Comparison of ENCODE assay signal across 7 mouse cellular contexts in the genomic region with DNA sequence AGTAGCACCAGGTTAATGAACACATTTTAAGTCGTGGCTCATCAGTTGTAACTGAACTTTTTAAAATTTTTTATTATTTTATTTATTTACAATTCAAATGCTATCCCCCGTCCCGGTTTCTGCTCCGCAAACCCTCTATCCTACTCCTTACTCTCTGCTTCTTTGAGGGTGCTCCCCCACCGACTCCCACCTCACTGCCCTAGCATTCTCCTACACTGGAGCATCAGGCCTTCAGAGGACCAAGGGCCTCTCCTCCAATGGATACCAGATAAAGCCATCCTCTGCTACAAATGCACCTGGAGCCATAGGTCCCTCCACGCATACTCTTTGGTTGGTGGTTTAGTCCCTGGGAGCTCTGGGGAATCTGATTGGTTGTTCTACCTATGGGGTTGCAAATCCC. TPM values are rescaled to one million over a fixed set of nuclear protein-coding genes. Genes with fewer than 3 reads are reported as not detected.
A peak's percentile ranks its signal among the peaks of the same experiment; 100 is the strongest.
DNase-seq lines count a peak whose midpoint lies in the region; ATAC-seq and TF ChIP-seq lines count a peak whose summit lies in the region.

No protein-coding gene starts in this region.

- H3K4me1 ChIP-seq in lung, adult 2 months (ENCODE audit: control insufficient read depth, insufficient read depth, low read length), result no peaks in the 10 kb centered on the region
- H3K4me1 ChIP-seq in embryonic facial prominence, embryonic 13.5 days, result no peaks in the 10 kb centered on the region
- H3K4me1 ChIP-seq in hindbrain, embryonic 14.5 days (replicated peaks; ENCODE audit: control insufficient read depth, insufficient read depth, low read length), result peaks cover 8% of the 10 kb centered on the region
- peaks cover 10% of the 10 kb centered on the region; the same call in 1 of the 2 replicates for H3K4me1 ChIP-seq in midbrain, embryonic 16.5 days (ENCODE audit: control insufficient read depth, insufficient read depth, low read length)

- no peaks in the 10 kb centered on the region for H3K27me3 ChIP-seq in embryonic facial prominence, embryonic 13.5 days
- H3K27me3 ChIP-seq in hindbrain, embryonic 14.5 days (ENCODE audit: control insufficient read depth, insufficient read depth, low read length), result no peaks in the 10 kb centered on the region
- H3K27me3 ChIP-seq in midbrain, embryonic 16.5 days (ENCODE audit: control insufficient read depth, insufficient read depth, low read depth, low read length), result no peaks in the 10 kb centered on the region

- peak overlapping the region; percentile 82 for H3K9ac ChIP-seq in embryonic facial prominence, embryonic 13.5 days
- H3K9ac ChIP-seq in hindbrain, embryonic 14.5 days, result peak overlapping the region; percentile 68
- peak overlapping the region; percentile 75; the same call in 1 of the 2 replicates for H3K9ac ChIP-seq in midbrain, embryonic 16.5 days (ENCODE audit: low read depth, low read length)

- H3K27ac ChIP-seq in embryonic facial prominence, embryonic 13.5 days, result 0 out of 2 replicates have a peak overlapping the region, but pooled peaks have one; percentile 96
- peak overlapping the region; percentile 92 for H3K27ac ChIP-seq in hindbrain, embryonic 14.5 days
- peak overlapping the region; percentile 96 for H3K27ac ChIP-seq in midbrain, embryonic 16.5 days (ENCODE audit: low read length)

- H3K4me3 ChIP-seq in lung, adult 2 months (replicated peaks; ENCODE audit: extremely low read depth, low read depth, low read length), result peak overlapping the region; percentile 82
- H3K4me3 ChIP-seq in embryonic facial prominence, embryonic 13.5 days, result peak overlapping the region; percentile 71
- peak overlapping the region; percentile 52 for H3K4me3 ChIP-seq in hindbrain, embryonic 14.5 days (replicated peaks; ENCODE audit: low read length)
- H3K4me3 ChIP-seq in midbrain, embryonic 16.5 days (ENCODE audit: low read depth, low read length), result peak overlapping the region; percentile 78

- DNase-seq in lung, adult 2 months, result peak; percentile 11
- DNase-seq in lung, postnatal 4 days, result no peak
- DNase-seq in hindbrain, embryonic 14.5 days (ENCODE audit: low spot score), result no peak
- DNase-seq in gastrocnemius, postnatal 25 days, result no peak

- 42% methylated on average over 6 of the region's 6 CpGs for WGBS in lung, adult 2 months
- 41% methylated on average over 6 of the region's 6 CpGs for WGBS in embryonic facial prominence, embryonic 13.5 days
- WGBS in hindbrain, embryonic 14.5 days, result 49% methylated on average over 6 of the region's 6 CpGs
- 43% methylated on average over 6 of the region's 6 CpGs for WGBS in midbrain, embryonic 16.5 days

- no peak for TF ChIP-seq POLR2A in lung, adult 2 months (IDR thresholded peaks at IDR 0.05; ENCODE audit: borderline replicate concordance, extremely low read depth, low read depth, low read length)

- H3K4me2 ChIP-seq in embryonic facial prominence, embryonic 13.5 days, result peak overlapping the region; percentile 65
- peak overlapping the region; percentile 70 for H3K4me2 ChIP-seq in hindbrain, embryonic 14.5 days (replicated peaks)
- peak overlapping the region; percentile 53 for H3K4me2 ChIP-seq in midbrain, embryonic 16.5 days (ENCODE audit: low read length)

- no peak for ATAC-seq in embryonic facial prominence, embryonic 13.5 days (ENCODE audit: insufficient number of reproducible peaks, insufficient read depth, low FRiP score, low TSS enrichment, low read depth)
- ATAC-seq in hindbrain, embryonic 14.5 days (ENCODE audit: low FRiP score), result no peak
- ATAC-seq in midbrain, embryonic 16.5 days, result peak; percentile 44; the same call in 1 of the 2 replicates
- ATAC-seq in inflammation-experienced regulatory T-cells, adult 6 months, result no peak

- no peaks in the 10 kb centered on the region for H3K36me3 ChIP-seq in embryonic facial prominence, embryonic 13.5 days
- no peaks in the 10 kb centered on the region for H3K36me3 ChIP-seq in hindbrain, embryonic 14.5 days (replicated peaks; ENCODE audit: control insufficient read depth, insufficient read depth)
- H3K36me3 ChIP-seq in midbrain, embryonic 16.5 days (ENCODE audit: control insufficient read depth, insufficient read depth, low read length), result no peaks in the 10 kb centered on the region

- H3K9me3 ChIP-seq in embryonic facial prominence, embryonic 13.5 days, result no peaks in the 10 kb centered on the region
- no peaks in the 10 kb centered on the region for H3K9me3 ChIP-seq in hindbrain, embryonic 14.5 days (ENCODE audit: control insufficient read depth, low read length)
- H3K9me3 ChIP-seq in midbrain, embryonic 16.5 days (replicated peaks; ENCODE audit: control insufficient read depth, low read length, poor library complexity, severe bottlenecking), result no peaks in the 10 kb centered on the region

- TF ChIP-seq CTCF in lung, adult 2 months (IDR thresholded peaks at IDR 0.05; ENCODE audit: insufficient read depth, low read length), result no peak

RNA-seq across cellular contexts. Expression of gene Cox16, which starts 0.4 kb away (rescaled TPM):
- 50.6 and 59.0 TPM in 2 replicates for polyA plus RNA-seq in lung, adult 2 months (2012; rRNA removed)
- polyA plus RNA-seq in embryonic facial prominence, embryonic 13.5 days (2015; fragmentation: Nextera tagmentation; extraction: Ambion mirVana), result 130 and 145 TPM in 2 replicates
- polyA plus RNA-seq in hindbrain, embryonic 14.5 days (2014; fragmentation: Nextera tagmentation; extraction: Ambion mirVana), result 117 and 136 TPM in 2 replicates
- 110 TPM in 2 replicates for polyA plus RNA-seq in midbrain, embryonic 16.5 days (2015; fragmentation: Nextera tagmentation; extraction: Ambion mirVana)
- polyA plus RNA-seq in inflammation-experienced regulatory T-cells, adult 6 months (2017; shearing (Covaris generic)), result 100 to 1,000 TPM; 149 to 174 (median 159) TPM
- total RNA-seq in gastrocnemius, postnatal 25 days (2021), result 10 to 100 TPM; 74.9 to 75.6 TPM

RNA-seq across cellular contexts. Expression of gene Gm20498, which starts 47.4 kb away (rescaled TPM):
- polyA plus RNA-seq in lung, adult 2 months (2012; rRNA removed), result 13.1 and 14.7 TPM in 2 replicates
- 22.7 and 23.0 TPM in 2 replicates for polyA plus RNA-seq in embryonic facial prominence, embryonic 13.5 days (2015; fragmentation: Nextera tagmentation; extraction: Ambion mirVana)
- 41.7 and 42.0 TPM in 2 replicates for polyA plus RNA-seq in hindbrain, embryonic 14.5 days (2014; fragmentation: Nextera tagmentation; extraction: Ambion mirVana)
- 42.0 and 44.4 TPM in 2 replicates for polyA plus RNA-seq in midbrain, embryonic 16.5 days (2015; fragmentation: Nextera tagmentation; extraction: Ambion mirVana)
- 10 to 100 TPM; 11.7 to 21.8 (median 15.0) TPM for polyA plus RNA-seq in inflammation-experienced regulatory T-cells, adult 6 months (2017; shearing (Covaris generic))
- total RNA-seq in gastrocnemius, postnatal 25 days (2021), result 10 to 100 TPM; 34.2 to 37.1 TPM

RNA-seq across cellular contexts. Expression of gene Synj2bp, which starts 47.4 kb away (rescaled TPM):
- 19.1 and 27.1 TPM in 2 replicates for polyA plus RNA-seq in lung, adult 2 months (2012; rRNA removed)
- 39.8 and 48.6 TPM in 2 replicates for polyA plus RNA-seq in embryonic facial prominence, embryonic 13.5 days (2015; fragmentation: Nextera tagmentation; extraction: Ambion mirVana)
- polyA plus RNA-seq in hindbrain, embryonic 14.5 days (2014; fragmentation: Nextera tagmentation; extraction: Ambion mirVana), result 32.0 and 37.6 TPM in 2 replicates
- 36.7 and 39.8 TPM in 2 replicates for polyA plus RNA-seq in midbrain, embryonic 16.5 days (2015; fragmentation: Nextera tagmentation; extraction: Ambion mirVana)
- 10 to 100 TPM; 58.2 to 66.3 (median 66.0) TPM for polyA plus RNA-seq in inflammation-experienced regulatory T-cells, adult 6 months (2017; shearing (Covaris generic))
- 10 to 100 TPM; 31.3 to 40.4 TPM for total RNA-seq in gastrocnemius, postnatal 25 days (2021)
